Mouse (Mus musculus): Measurements from ENCODE around the gene Esm1.

Gene Esm1

GRCm38 (mm10) chr13:113209624-113210023 lies at the start of gene Esm1:
TSS of gene Esm1 (plus strand) at chr13:113209659.
- DNase-seq = no peak

GRCm38 (mm10) chr13:113164252-113165005 lies 45.0 kb upstream of the Esm1 start:
- no peak for DNase-seq

- no peak for DNase-seq
Measured at GRCm38 (mm10) chr13:113168018-113168534, 41.4 kb upstream of the Esm1 start.

GRCm38 (mm10) chr13:113170256-113170655 lies 39.2 kb upstream of the Esm1 start:
- no peak for DNase-seq

GRCm38 (mm10) chr13:113174162-113174561 lies 35.3 kb upstream of the Esm1 start:
- no peak for DNase-seq

GRCm38 (mm10) chr13:113183310-113183709 lies 26.1 kb upstream of the Esm1 start:
- no peak for DNase-seq

GRCm38 (mm10) chr13:113183720-113184119 lies 25.7 kb upstream of the Esm1 start:
- DNase-seq = no peak

GRCm38 (mm10) chr13:113196808-113197674 lies 12.4 kb upstream of the Esm1 start:
- no peak for DNase-seq

GRCm38 (mm10) chr13:113197872-113198502 lies 11.5 kb upstream of the Esm1 start:
- no peak for DNase-seq

- no peak for DNase-seq
Measured at GRCm38 (mm10) chr13:113199331-113199730, 10.1 kb upstream of the Esm1 start.

GRCm38 (mm10) chr13:113200726-113201125 lies 8.7 kb upstream of the Esm1 start:
- no peak for DNase-seq

GRCm38 (mm10) chr13:113201631-113202030 lies 7.8 kb upstream of the Esm1 start:
- DNase-seq = no peak

GRCm38 (mm10) chr13:113202184-113202583 lies 7.3 kb upstream of the Esm1 start:
- no peak for DNase-seq

GRCm38 (mm10) chr13:113203146-113203545 lies 6.3 kb upstream of the Esm1 start:
- DNase-seq = no peak

- no peak for DNase-seq
Measured at GRCm38 (mm10) chr13:113205346-113205745, 4.1 kb upstream of the Esm1 start.

GRCm38 (mm10) chr13:113211345-113211744 lies 1.9 kb downstream of the Esm1 start:
- no peak for DNase-seq

- DNase-seq = no peak
Measured at GRCm38 (mm10) chr13:113212401-113212800, 2.9 kb downstream of the Esm1 start.

- DNase-seq = no peak
Measured at GRCm38 (mm10) chr13:113213865-113214264, 4.4 kb downstream of the Esm1 start.

GRCm38 (mm10) chr13:113221851-113222250 lies 12.4 kb downstream of the Esm1 start:
- no peak for DNase-seq

- DNase-seq = peak; percentile 37
Measured at GRCm38 (mm10) chr13:113224105-113224504, 14.6 kb downstream of the Esm1 start.

- peak; percentile 12 for DNase-seq
Measured at GRCm38 (mm10) chr13:113225811-113226210, 16.4 kb downstream of the Esm1 start, which contains the start of gene Gzmk. TSS of gene Gzmk (minus strand) at chr13:113225908.

GRCm38 (mm10) chr13:113227076-113227475 lies 17.6 kb downstream of the Esm1 start:
- no peak for DNase-seq

All from right cerebral cortex, postnatal 4 days (tissue).